Mouse (Mus musculus) G1E (cell line): ENCODE data around the gene Sult2b1. TPM values are rescaled to one million over a fixed set of nuclear protein-coding genes. Genes with fewer than 3 reads are reported as not detected.

Source experiments
- ATAC-seq: 2 replicates; pipeline ENCODE4 v1.8.0; 2016; ENCODE audit warnings: mild to moderate bottlenecking; ENCODE audit not compliant: insufficient number of reproducible peaks, poor library complexity, low FRiP score, severe bottlenecking; ENCODE audit errors: extremely low read depth
- DNase-seq: peaks from one replicate; pipeline ENCODE4 v3.0.0; 2012; ENCODE audit warnings: low spot score
- H3K27me3 ChIP-seq: 2 replicates; pipeline ENCODE4 v1.6.1; 2012; ENCODE audit warnings: mild to moderate bottlenecking, low read length, inconsistent platforms; ENCODE audit not compliant: insufficient read depth
- H3K36me3 ChIP-seq: replicated peaks from 2 replicates; pipeline ENCODE3; 2012; ENCODE audit warnings: mild to moderate bottlenecking, inconsistent platforms
- H3K4me1 ChIP-seq: 2 replicates; pipeline ENCODE4 v1.6.1; 2012; ENCODE audit warnings: low read depth, low read length, inconsistent platforms, mixed read lengths; ENCODE audit not compliant: insufficient read depth
- H3K4me3 ChIP-seq: 2 replicates; pipeline ENCODE4 v1.5.1; 2012; ENCODE audit warnings: low read depth, mild to moderate bottlenecking, inconsistent platforms, low read length, moderate library complexity, mixed read lengths
- H3K9me3 ChIP-seq: replicated peaks from 2 replicates; pipeline ENCODE4 v1.6.1; 2012; ENCODE audit warnings: inconsistent platforms
- CTCF ChIP-seq: IDR thresholded peaks from 2 replicates; pipeline ENCODE4 v1.5.1; 2012; ENCODE audit warnings: low read depth, low read length, inconsistent platforms, mixed read lengths
- GATA1 ChIP-seq: IDR thresholded peaks from 2 replicates; pipeline ENCODE4 v1.6.1; 2012; ENCODE audit warnings: borderline replicate concordance, low read length, inconsistent platforms, mixed read lengths
- GATA2 ChIP-seq: IDR thresholded peaks from 2 replicates; pipeline ENCODE4 v1.6.1; 2012; ENCODE audit warnings: low read depth, low read length, inconsistent platforms, borderline replicate concordance
- POLR2AphosphoS5 ChIP-seq: IDR thresholded peaks from 2 replicates; pipeline ENCODE4 v1.6.1; 2012; ENCODE audit warnings: low read depth, low read length, inconsistent platforms; ENCODE audit not compliant: insufficient replicate concordance
- TAL1 ChIP-seq: conservative IDR thresholded peaks from 2 replicates; pipeline ENCODE4 v1.6.1; 2012; ENCODE audit warnings: low read depth, low read length, inconsistent platforms, mixed read lengths
- polyA plus RNA-seq: library from polyadenylated mRNA; stranded (reverse); fragments of >175 nt; gene quantifications from 2 replicates; pipeline ENCODE4 v1.2.3, GENCODE M21; 2012
- total RNA-seq, 2 experiments: library from RNA; stranded (forward) in 1 of 2; stranded (reverse) in 1 of 2; fragments of 200-1000 nt in 1 of 2; fragments of >200 nt in 1 of 2; fragmentation: Nextera tagmentation in 1 of 2; gene quantifications; 2 replicates each; pipeline ENCODE4 v1.2.3; 2014 to 2017

Gene Sult2b1
- total and polyA plus RNA-seq, 3 experiments: 0.05 TPM; not detected in 2

DNA sequence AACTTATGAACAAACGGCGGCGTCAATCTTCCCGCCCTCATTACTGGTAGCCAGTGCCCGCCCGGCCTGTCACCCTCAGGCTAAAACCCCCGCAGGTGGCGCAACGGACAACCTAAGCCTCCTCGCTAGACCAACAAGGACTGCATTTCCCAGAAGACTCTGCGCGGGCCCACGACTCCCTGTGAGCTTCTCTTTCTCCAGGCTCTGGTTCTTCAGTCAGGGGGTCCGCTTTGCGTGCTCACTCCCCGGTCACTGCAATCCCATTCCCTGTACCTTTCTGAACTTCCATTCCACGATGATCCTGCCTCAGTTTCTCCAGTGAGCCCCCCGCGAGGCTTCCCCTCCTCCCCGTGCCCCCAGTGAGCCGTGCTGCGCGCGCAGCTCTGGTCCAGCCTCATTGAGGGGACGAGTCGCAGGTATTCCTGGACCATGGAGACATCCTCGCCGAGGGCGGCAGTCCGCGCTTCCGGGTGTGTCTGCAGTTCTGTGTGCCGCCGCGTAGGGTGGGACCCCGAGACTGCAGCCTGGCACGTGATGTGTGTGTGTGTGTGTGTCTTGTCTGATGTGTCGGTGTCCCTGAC, 868 bp downstream of the Sult2b1 start, which contains the start of gene Lmtk3:
TSS of gene Lmtk3 (plus strand) at position 228 of the 581 bp plus-strand sequence.
- Histone ChIP-seq H3K36me3 (no peaks in the 10 kb centered on the region), H3K27me3 (peaks cover 63% of the 10 kb centered on the region), H3K4me3 (peak within 1 kb of the TSS; percentile 14; the same call in 1 of the 2 replicates), H3K4me1 (peaks cover 9% of the 10 kb centered on the region; the same call in 1 of the 2 replicates), H3K9me3 (no peaks in the 10 kb centered on the region)
- TF ChIP-seq GATA1 (no peak), TAL1 (no peak), GATA2 (no peak), CTCF (no peak), POLR2AphosphoS5 (no peak)
- DNase-seq: no peak
- ATAC-seq: no peak

DNA sequence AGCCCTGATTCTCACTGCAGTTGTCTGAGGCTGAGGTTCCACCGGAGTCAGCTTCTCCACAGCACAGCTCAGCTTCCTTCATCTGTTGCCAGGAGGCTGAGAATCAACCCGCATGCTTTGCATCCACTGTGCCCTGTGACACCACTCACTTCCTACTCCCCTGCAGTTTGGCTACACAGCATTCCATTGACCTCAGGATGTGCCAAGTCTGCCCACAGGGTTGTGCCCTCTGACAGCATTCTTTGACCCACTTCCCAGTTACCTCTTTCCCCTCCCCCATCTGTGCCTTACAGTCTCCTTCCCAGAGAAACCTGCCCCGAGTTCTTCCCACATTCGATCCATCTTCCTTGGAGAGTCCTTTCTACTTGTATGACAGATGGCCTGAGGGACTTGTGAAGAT, 2.2 kb downstream of the Sult2b1 start:
- DNase-seq: no peak
- TF ChIP-seq GATA2 (no peak), GATA1 (no peak), CTCF (no peak), TAL1 (no peak), POLR2AphosphoS5 (no peak)
- Histone ChIP-seq H3K9me3 (no peaks in the 10 kb centered on the region), H3K4me3 (no peak overlapping the region), H3K4me1 (peaks cover 9% of the 10 kb centered on the region; the same call in 1 of the 2 replicates), H3K36me3 (no peaks in the 10 kb centered on the region), H3K27me3 (peaks cover 52% of the 10 kb centered on the region)
- ATAC-seq: no peak

DNA sequence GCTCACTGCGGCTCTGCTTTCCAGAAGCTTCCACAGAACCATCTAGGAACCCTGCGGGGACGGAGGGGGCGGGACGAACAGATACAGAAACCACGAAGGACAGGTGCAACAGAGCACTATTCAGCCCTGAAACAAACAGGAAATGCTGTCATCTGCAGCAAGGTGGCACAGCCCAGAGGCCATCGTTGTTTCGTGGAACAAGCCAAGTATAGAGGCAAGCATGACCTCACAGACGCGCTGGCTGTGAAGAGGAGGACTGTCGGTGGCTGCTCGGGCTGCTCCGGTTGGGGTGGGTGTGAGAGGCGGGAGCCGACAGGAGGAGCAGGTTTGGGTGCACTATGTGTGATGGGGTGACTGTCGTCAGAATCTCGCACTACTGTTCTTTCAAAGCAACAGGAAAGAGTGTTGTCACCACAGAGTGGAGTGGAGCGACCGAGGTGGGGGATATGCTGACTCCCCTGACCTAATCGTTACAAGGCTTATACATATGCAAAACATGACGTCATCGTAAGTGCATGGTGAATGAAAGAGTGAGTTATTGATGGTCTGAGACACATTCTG, 5.3 kb downstream of the Sult2b1 start:
- ATAC-seq (no peak), DNase-seq (no peak)
- TF ChIP-seq GATA1: no peak
- no peak for TF ChIP-seq POLR2AphosphoS5
- no peak for TF ChIP-seq CTCF
- no peak for TF ChIP-seq TAL1
- TF ChIP-seq GATA2: no peak
- Histone ChIP-seq H3K9me3 (no peaks in the 10 kb centered on the region), H3K4me3 (no peak overlapping the region), H3K36me3 (no peaks in the 10 kb centered on the region), H3K27me3 (peaks cover 25% of the 10 kb centered on the region), H3K4me1 (peaks cover 9% of the 10 kb centered on the region; the same call in 1 of the 2 replicates)

DNA sequence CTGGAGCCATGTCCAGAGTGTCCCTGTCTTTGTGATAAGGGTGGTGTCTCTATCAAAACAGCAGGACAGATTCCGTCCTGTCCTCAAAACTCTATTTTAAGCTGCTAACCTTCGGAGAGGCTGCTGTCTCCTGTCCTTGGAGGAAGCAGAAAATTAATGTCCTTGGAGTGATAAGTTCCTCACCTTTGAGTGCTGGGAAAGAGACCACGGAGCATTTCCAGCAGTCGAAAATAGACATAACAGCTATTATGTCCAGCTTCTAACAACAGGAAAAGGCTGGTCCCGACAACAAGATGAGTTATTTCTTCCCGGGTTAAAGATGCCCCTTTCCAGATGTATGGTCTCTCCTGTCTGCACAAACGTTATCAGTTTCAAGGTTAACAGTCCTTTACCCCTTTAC, 9.2 kb downstream of the Sult2b1 start:
- Histone ChIP-seq H3K27me3 (peaks cover 16% of the 10 kb centered on the region), H3K36me3 (no peaks in the 10 kb centered on the region)

DNA sequence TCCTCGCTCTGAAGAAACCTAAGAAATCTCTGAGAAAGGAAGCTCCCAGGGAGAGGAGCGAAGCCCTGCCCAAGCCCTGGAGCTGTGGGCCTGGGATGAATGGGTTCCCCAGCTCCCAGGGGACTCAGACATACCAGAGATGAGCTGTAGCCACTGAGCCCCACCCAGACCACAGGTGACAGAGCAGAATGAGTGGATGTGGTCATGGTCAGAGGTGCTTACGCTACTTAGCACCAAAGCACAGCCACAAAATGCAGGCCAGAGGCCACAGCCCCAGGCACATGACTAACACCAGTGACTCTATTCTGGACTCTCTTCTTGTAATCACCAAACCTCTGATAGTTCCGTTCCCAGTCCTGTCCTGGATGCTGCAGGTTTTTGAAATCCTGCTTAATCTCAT, 13.4 kb downstream of the Sult2b1 start:
- no peaks in the 10 kb centered on the region for H3K4me1 ChIP-seq
- H3K36me3 ChIP-seq: no peaks in the 10 kb centered on the region
- DNase-seq: no peak
- no peak overlapping the region for H3K4me3 ChIP-seq
- H3K9me3 ChIP-seq: no peaks in the 10 kb centered on the region
- no peak for TF ChIP-seq POLR2AphosphoS5
- no peak for TF ChIP-seq GATA2
- TF ChIP-seq CTCF: no peak
- TF ChIP-seq TAL1: no peak
- no peak for TF ChIP-seq GATA1
- ATAC-seq: no peak
- peaks cover 14% of the 10 kb centered on the region for H3K27me3 ChIP-seq

More for the DNA sequence above, 9.2 kb downstream of the Sult2b1 start:
- ATAC-seq: no peak
- no peak for DNase-seq
- H3K4me1 ChIP-seq: peaks cover 4% of the 10 kb centered on the region; the same call in 1 of the 2 replicates
- H3K4me3 ChIP-seq: no peak overlapping the region
- H3K9me3 ChIP-seq: no peaks in the 10 kb centered on the region
- no peak for TF ChIP-seq POLR2AphosphoS5
- no peak for TF ChIP-seq CTCF
- TF ChIP-seq GATA1: no peak
- no peak for TF ChIP-seq GATA2
- no peak for TF ChIP-seq TAL1

DNA sequence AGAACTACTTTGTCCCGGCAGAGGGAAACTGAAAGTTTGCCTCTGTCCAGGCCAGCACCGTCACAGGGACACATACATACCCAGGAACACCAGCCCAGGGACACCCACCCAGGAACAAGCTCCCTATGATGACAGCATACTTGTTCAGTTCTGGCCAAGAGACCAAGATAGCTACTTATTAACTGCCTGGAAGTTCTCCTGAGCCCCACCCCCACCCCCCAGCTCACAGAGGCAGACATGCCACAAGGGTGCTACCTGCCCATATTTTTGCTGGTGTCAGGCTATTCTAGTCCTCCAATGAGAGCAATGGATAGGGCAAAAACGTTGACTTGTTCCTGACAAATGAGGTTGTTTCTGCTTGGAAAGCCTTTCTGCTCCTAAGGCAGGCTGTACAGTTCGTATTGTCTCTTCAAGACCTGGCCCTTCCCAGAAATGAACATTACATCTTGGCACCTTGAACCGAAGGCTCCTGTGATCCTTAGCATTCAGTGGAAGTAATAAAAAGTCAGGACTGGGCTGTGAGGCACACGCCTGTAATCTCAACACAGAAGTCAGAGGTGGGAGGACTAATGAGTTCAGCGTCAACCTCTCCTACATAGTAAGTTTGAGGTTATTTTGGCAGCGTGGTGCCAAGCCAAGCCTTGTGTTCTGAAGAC, 13.9 kb downstream of the Sult2b1 start:
- TF ChIP-seq TAL1 (no peak), POLR2AphosphoS5 (no peak), GATA1 (no peak), GATA2 (no peak), CTCF (no peak)
- H3K27me3 ChIP-seq: peaks cover 14% of the 10 kb centered on the region
- no peaks in the 10 kb centered on the region for H3K4me1 ChIP-seq
- ATAC-seq (no peak), DNase-seq (no peak)
- no peak overlapping the region for H3K4me3 ChIP-seq
- no peaks in the 10 kb centered on the region for H3K9me3 ChIP-seq
- H3K36me3 ChIP-seq: no peaks in the 10 kb centered on the region
